ENCODE assay signal across 19 mouse cellular contexts in genomic region chr2:5358049-5358448, GRCm38 (mm10).
"Had no signal": no experiment of that assay in that cellular context is flagged by ENCODE, and none has a peak within 500 bp of the region (broad histone marks: within the 10 kb centered on the region; RNA-seq: fewer than 3 reads in every experiment).

No protein-coding gene starts in this region.

- H3K27me3 ChIP-seq: midbrain, embryonic 12.5 days; neural tube, embryonic 13.5 days; neural tube, embryonic 15.5 days had no signal

- H3K4me1 ChIP-seq: midbrain, embryonic 10.5 days; midbrain, embryonic 12.5 days; neural tube, embryonic 13.5 days; neural tube, embryonic 15.5 days had no signal

- H3K36me3 ChIP-seq: midbrain, embryonic 10.5 days; midbrain, embryonic 12.5 days; neural tube, embryonic 13.5 days; neural tube, embryonic 15.5 days had no signal

- H3K4me3 ChIP-seq: midbrain, embryonic 10.5 days; midbrain, embryonic 12.5 days; myocyte; neural tube, embryonic 13.5 days; neural tube, embryonic 15.5 days had no signal

- DNase-seq: lung, adult 18-20 months; lung, embryonic 14.5 days; lung, postnatal 10 days; lung, postnatal 4 days; midbrain, embryonic 14.5 days; retina, postnatal 1 day; right cerebral cortex, adult 18-20 months; right cerebral cortex, postnatal 25 days; right cerebral cortex, postnatal 4 days; spleen, adult 18-20 months; thymus, adult 2 months; thymus, postnatal 25 days; thymus, postnatal 4 days had no signal

- ATAC-seq: midbrain, embryonic 16.5 days had no signal

- H3K9me3 ChIP-seq: midbrain, embryonic 10.5 days; midbrain, embryonic 12.5 days; neural tube, embryonic 13.5 days; neural tube, embryonic 15.5 days had no signal
